Mouse (Mus musculus) liver, embryonic 14.5 days (tissue): ENCODE measurements at regions not wholly inside any gene's neighbourhood (a gene's known extent, or its start where the extent isn't known, plus 50 kb on each side); places are given as distances from the start of the nearest gene placed in this dataset.

ENCODE experiments used
- CTCF ChIP-seq: IDR thresholded peaks from 2 replicates; pipeline ENCODE4 v1.5.1; 2016; ENCODE audit warnings: antibody characterized with exemption, low read depth, control low read depth
- EP300 ChIP-seq: IDR thresholded peaks from 2 replicates; pipeline ENCODE4 v1.6.1; 2016; ENCODE audit warnings: antibody characterized with exemption, low read depth

DNA sequence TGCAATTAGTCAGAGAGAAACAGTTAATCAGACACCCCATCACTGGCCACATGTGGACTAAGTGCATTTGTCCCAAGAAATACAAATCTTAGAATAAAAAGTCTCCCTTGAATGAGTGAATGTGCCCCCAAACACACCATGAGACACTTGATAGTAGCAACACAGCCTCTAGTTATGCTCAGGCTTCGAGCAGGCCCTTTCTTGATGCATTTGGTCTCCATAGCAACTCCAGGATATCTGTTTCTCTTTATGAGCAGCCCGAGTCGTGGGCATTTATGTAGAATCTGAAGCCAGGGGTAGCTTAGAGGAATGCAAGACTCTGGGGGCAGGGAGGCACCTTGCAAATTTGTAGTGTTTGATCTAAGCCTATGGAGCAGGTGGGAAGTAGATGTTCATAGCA is 580.6 kb upstream of the Fam19a5 start:
- TF ChIP-seq CTCF (no peak), EP300 (no peak)
